Mouse (Mus musculus) cerebellum, adult 8-10 months (tissue): Measurements from ENCODE around the gene C1galt1.

ENCODE experiments used
- DNase-seq: peaks from one replicate; pipeline ENCODE4 v3.0.0; 2022

C1galt1 gene

GRCm38 (mm10) chr6:7859161-7859560 lies 14.5 kb downstream of the C1galt1 start:
- no peak for DNase-seq

DNA sequence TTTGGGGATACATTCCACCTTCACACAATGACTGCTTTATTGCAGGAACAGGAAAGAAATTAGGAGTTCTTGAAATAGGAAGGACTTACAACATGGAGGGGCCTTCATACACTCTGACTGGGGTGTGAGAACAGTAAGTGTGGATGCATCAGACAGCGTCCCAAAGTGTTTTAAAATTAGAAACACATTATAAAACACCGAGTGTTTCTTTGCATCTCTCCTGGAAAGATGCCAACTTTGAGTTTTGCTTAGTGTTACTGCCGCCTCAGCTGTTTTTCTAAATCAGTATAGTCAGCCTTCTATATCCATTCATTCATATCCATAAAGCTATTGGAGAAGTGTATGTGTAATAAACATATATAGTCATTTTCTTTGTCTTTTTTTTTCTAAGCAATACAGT lies 16.4 kb downstream of the C1galt1 start:
- no peak for DNase-seq

GRCm38 (mm10) chr6:7863354-7863753 lies 18.7 kb downstream of the C1galt1 start:
- no peak for DNase-seq

DNA sequence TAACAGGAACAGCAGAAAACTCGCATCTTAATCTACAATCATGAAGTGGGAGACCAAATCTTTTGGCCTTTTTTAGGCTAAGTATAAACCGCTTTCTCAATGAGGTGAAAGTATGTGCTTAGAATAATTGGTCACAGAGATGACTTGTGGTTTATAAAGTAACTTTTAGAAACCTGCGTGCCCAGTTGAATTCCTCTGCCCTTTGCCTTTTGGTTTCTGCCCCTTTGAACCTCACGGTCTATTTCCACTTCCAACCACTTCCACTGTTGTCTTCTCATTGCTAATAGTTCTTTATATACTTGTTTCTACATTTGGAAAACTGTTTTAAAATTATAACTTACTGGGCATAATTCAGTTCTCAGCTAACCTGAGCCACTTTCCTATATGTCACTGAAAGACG lies 32.2 kb downstream of the C1galt1 start:
- DNase-seq, result no peak

GRCm38 (mm10) chr6:7881595-7882128 lies 37.0 kb downstream of the C1galt1 start:
- DNase-seq, result no peak

DNA sequence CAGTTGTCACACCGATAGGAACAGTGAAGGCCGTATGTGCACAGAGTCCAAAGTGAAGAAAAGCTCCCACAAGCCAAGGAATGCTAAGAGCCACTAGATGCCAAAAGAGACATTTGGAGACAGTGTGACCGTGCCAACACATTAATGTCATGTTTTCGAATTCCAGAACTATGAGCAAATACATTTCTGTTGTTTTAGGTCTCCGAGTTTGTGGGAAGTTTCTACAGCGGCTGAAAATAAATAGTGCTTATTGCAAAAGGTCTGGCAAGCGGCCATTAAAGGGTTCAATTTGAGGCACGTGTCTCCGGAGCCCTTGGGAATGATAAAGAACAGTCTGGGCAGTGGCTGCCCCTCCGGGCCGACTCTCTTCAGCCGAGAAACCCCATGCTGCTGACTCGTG lies 37.9 kb downstream of the C1galt1 start:
- no peak for DNase-seq

DNA sequence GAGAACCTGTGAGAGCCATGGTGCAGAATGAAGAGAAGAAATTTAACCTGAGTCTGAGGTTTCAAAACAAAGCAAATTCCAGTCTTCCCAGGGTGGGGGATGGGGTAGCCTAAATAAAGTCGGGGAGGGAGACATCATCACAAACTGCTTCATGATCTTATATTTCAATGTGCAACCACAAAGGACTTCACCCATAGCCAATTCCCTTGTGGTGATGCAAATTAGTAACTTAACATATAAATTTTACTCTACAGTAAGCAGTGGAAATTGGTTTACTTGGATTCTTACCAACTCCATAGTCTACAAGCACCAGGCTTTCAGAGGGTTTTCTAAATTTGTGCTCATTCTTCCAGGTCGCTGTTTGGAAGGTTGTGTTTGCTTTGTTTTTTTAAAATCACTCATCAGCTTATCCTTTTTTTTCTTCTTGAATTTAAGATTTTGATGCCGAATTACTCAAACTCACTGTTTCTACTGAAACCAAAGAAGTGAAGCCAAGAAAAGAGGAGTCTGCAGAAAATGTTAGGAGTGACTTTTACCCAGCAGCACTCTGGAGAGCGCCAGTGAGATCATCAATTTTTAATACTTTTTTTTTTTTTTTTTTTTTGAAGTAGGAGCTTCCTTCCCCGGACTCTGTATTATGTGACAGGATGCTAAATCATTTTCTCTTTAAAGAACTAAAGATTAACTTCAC lies 41.5 kb downstream of the C1galt1 start:
- no peak for DNase-seq

DNA sequence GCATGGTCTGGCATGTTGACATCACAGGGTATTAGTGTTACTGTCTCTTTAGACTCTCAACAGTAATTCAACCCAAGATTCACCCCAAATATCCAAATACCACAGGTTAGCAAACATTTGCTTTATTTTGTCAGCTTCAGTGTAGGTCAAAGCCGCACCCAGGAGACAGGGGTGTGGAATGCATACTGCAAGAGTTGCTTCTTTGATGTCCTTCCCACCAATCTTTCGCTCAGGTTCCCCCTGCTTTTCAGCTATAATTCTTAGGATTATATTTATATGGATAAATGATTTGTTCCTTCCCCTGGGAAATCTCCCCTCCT lies 42.0 kb downstream of the C1galt1 start:
- no peak for DNase-seq

GRCm38 (mm10) chr6:7896339-7896738 lies 51.7 kb downstream of the C1galt1 start:
- no peak for DNase-seq

DNA sequence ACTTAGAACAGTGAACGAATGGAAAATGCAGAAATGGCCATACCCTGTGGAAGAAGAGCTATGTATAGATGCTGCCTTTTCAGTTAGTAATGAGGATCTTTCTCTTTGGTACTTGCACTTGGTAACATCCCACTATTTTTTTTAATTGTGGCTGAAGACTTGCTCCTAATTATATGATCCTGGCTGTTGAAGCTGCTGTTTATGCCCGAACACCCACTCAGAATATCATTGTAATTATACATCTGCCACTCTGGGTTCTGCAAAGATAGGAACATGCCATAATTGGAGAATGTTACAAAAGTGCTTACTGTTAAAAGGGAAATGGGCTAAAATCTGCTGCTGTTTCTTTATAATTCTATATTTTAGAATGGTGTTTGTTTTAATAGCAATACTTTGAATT lies 67.4 kb downstream of the C1galt1 start:
- no peak for DNase-seq
